Mouse (Mus musculus) heart, postnatal 0 days (tissue): ENCODE results near the gene Rrnad1. TPM values are rescaled to one million over a fixed set of nuclear protein-coding genes. Genes with fewer than 3 reads are reported as not detected.

ENCODE experiments used
- ATAC-seq: fragments of 200-750 bp; cut with Nextera tagmentation; 2 replicates; pipeline ENCODE4 v1.8.0; 2017; ENCODE audit warnings: low read depth, moderate number of reproducible peaks, moderate library complexity; ENCODE audit not compliant: insufficient read depth
- DNase-seq: peaks from one replicate; pipeline ENCODE4 v3.0.0-alpha.2; 2016; ENCODE audit warnings: low spot score
- H3K27ac ChIP-seq: fragments of 300-500 bp; sonication (generic); 2 replicates; pipeline ENCODE4 v1.5.1; 2014; ENCODE audit warnings: low read depth, mild to moderate bottlenecking
- H3K27me3 ChIP-seq: fragments of 300-500 bp; sonication (generic); 2 replicates; pipeline ENCODE4 v1.6.1; 2014; ENCODE audit warnings: low read length, mixed read lengths; ENCODE audit not compliant: control insufficient read depth, insufficient read depth
- H3K36me3 ChIP-seq: fragments of 300-500 bp; sonication (generic); replicated peaks from 2 replicates; pipeline ENCODE4 v1.6.1; 2014; ENCODE audit warnings: low read length, mixed read lengths; ENCODE audit not compliant: control insufficient read depth, insufficient read depth
- H3K4me1 ChIP-seq: fragments of 300-500 bp; sonication (generic); 2 replicates; pipeline ENCODE4 v1.6.1; 2014; ENCODE audit warnings: antibody characterized with exemption; ENCODE audit not compliant: control insufficient read depth, insufficient read depth
- H3K4me2 ChIP-seq: fragments of 300-500 bp; sonication (generic); 2 replicates; pipeline ENCODE4 v1.6.1; 2014; ENCODE audit warnings: low read depth, mild to moderate bottlenecking, low read length, moderate library complexity
- H3K4me3 ChIP-seq: fragments of 300-500 bp; sonication (generic); 2 replicates; pipeline ENCODE4 v1.5.1; 2014; ENCODE audit warnings: low read depth, low read length
- H3K9ac ChIP-seq: fragments of 300-500 bp; sonication (generic); replicated peaks from 2 replicates; pipeline ENCODE4 v1.6.1; 2014; ENCODE audit warnings: low read depth, low read length, mixed read lengths
- H3K9me3 ChIP-seq: fragments of 300-500 bp; sonication (generic); replicated peaks from 2 replicates; pipeline ENCODE4 v1.6.1; 2016; ENCODE audit warnings: low read length; ENCODE audit not compliant: control insufficient read depth
- CTCF ChIP-seq: IDR thresholded peaks from 2 replicates; pipeline ENCODE4 v1.5.1; 2016; ENCODE audit warnings: antibody characterized with exemption, control low read depth, low read depth
- EP300 ChIP-seq: IDR thresholded peaks from 2 replicates; pipeline ENCODE4 v1.6.1; 2016; ENCODE audit warnings: antibody characterized with exemption, low read depth
- WGBS: fragments of 180-500 bp; shearing (Covaris S2); extraction: QIAGEN DNeasy Blood & Tissue Kit; methylation state at CpG from one replicate; pipeline ENCODE4 v1.1.7; 2014; 5-methylcytosine and 5-hydroxymethylcytosine counted together
- polyA plus RNA-seq: library from polyadenylated mRNA; unstranded; fragments of >200 nt; fragmentation: Nextera tagmentation; extraction: Ambion mirVana; gene quantifications from 2 replicates; pipeline ENCODE4 v1.2.1, GENCODE M21; 2015
- total RNA-seq: library from RNA; depleted of rRNA; stranded (reverse); fragments of >200 nt; gene quantifications from 2 replicates; pipeline ENCODE4 v1.2.3, GENCODE M21; 2014; ENCODE audit warnings: low replicate concordance

Gene Rrnad1
- total and polyA plus RNA-seq, 2 experiments from 2014 or later = 8.0 to 56.8 TPM

DNA sequence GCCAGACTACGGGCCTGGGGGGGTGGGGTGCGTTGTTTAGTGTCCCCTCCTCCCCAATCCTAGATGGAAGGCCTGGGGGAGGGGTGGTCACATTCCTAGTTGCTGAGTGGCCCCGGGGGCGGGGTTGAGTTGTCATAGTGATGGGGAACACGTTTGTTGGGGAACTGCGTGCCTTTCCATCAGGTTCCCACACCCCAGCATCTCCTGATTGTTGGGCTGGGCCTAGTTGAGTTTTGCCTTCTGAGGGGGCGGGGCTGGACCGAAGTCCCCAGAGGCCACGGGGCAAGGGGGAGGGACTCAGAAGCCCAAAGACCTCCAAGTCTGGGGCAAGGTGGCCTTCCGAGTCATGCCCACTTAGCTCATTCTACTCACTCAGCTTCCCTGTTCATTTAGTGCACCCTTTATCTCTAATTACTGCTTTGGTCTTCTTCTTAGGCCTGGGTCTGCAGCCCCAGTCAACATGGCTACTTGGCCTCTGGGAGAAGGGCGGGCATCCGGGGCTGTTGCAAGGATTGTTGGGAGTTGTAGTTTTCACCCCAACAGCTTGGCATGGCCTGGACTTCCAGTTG is 19.9 kb downstream of the Rrnad1 start:
- H3K36me3 ChIP-seq = peaks cover 28% of the 10 kb centered on the region
- TF ChIP-seq EP300 = no peak
- no peak for TF ChIP-seq CTCF
- peak overlapping the region; percentile 96 for H3K27ac ChIP-seq
- H3K4me2 ChIP-seq = peak overlapping the region; percentile 52
- peak overlapping the region; percentile 44; the same call in 1 of the 2 replicates for H3K9ac ChIP-seq
- 12% methylated on average over 12 of the region's 12 CpGs for WGBS
- peaks cover 36% of the 10 kb centered on the region for H3K4me1 ChIP-seq
- H3K27me3 ChIP-seq = no peaks in the 10 kb centered on the region
- H3K4me3 ChIP-seq = peak overlapping the region; percentile 55
- H3K9me3 ChIP-seq = no peaks in the 10 kb centered on the region
- ATAC-seq = peak; percentile 22
- DNase-seq = peak; percentile 79

- WGBS = 12% methylated on average over 4 of the region's 4 CpGs
- Histone ChIP-seq H3K36me3 (peaks cover 21% of the 10 kb centered on the region), H3K4me1 (peaks cover 36% of the 10 kb centered on the region), H3K27ac (peak overlapping the region; percentile 96), H3K9me3 (no peaks in the 10 kb centered on the region), H3K4me2 (peak overlapping the region; percentile 52), H3K4me3 (peak overlapping the region; percentile 55; the same call in 1 of the 2 replicates), H3K27me3 (no peaks in the 10 kb centered on the region), H3K9ac (peak overlapping the region; percentile 44; the same call in 1 of the 2 replicates)
- TF ChIP-seq EP300 (no peak), CTCF (no peak)
- ATAC-seq (no peak), DNase-seq (no peak)
Observed at GRCm38 (mm10) chr3:87909874-87910273, 20.6 kb downstream of the Rrnad1 start.

DNA sequence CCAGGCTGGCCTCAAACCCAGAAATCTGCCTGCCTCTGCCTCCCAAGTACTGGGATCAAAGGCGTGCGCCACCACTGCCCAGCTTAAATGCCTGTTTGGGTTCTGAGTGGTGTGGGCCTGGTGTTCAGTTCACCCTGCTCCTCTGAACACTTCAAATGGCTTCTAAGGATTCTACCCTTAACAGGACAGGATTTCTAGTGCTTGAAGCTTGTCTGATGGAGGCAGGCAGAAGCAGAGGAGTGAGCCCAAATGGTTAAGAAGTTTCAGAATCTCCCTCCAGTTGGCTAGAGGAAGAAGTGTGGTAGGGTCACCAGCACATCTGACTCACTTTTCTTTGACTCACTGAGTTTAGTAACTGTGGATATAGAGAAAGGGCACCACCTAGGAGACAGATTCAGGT is 21.1 kb downstream of the Rrnad1 start:
- WGBS = 87% methylated on average over 2 of the region's 2 CpGs
- H3K36me3 ChIP-seq = peaks cover 16% of the 10 kb centered on the region
- DNase-seq (no peak), ATAC-seq (no peak)
- no peak overlapping the region for H3K4me3 ChIP-seq
- no peak overlapping the region for H3K9ac ChIP-seq
- H3K4me2 ChIP-seq = peak overlapping the region; percentile 52; the same call in 1 of the 2 replicates
- H3K27me3 ChIP-seq = no peaks in the 10 kb centered on the region
- H3K4me1 ChIP-seq = peaks cover 36% of the 10 kb centered on the region
- H3K27ac ChIP-seq = peak overlapping the region; percentile 96
- TF ChIP-seq EP300 (no peak), CTCF (no peak)
- no peaks in the 10 kb centered on the region for H3K9me3 ChIP-seq

DNA sequence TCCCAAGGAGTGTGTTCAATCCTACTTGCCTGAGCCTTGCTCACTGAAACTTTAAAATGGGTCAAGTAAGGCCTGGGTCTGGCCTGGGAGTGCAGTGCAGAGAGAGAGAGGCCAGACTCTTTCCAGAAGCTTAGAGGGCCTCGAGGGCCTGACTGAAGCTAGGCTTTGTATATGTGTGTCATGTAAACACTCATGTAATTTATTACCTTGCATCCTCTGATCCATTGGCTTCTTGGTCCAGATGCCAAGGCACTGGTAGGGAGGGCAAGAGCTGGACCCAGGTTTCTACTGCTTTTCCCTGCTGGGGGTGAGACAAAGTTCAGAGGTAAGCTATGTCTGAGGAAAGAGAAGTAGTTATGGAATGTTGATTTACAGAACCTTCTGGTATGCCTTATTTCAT is 22.6 kb downstream of the Rrnad1 start:
- H3K4me2 ChIP-seq = peak overlapping the region; percentile 78
- peak overlapping the region; percentile 94 for H3K9ac ChIP-seq
- 0% methylated on average over 1 of the region's 1 CpGs for whole genome bisulfite sequencing
- peak overlapping the region; percentile 96 for H3K4me3 ChIP-seq
- H3K36me3 ChIP-seq = 0 out of 2 replicates have a peak, but pooled peaks cover 1% of the 10 kb centered on the region
- H3K27me3 ChIP-seq = no peaks in the 10 kb centered on the region
- ATAC-seq = no peak
- TF ChIP-seq EP300 (no peak), CTCF (no peak)
- H3K4me1 ChIP-seq = peaks cover 36% of the 10 kb centered on the region
- no peaks in the 10 kb centered on the region for H3K9me3 ChIP-seq
- no peak for DNase-seq
- H3K27ac ChIP-seq = peak overlapping the region; percentile 96

- H3K36me3 ChIP-seq = no peaks in the 10 kb centered on the region
- TF ChIP-seq EP300 (no peak), CTCF (no peak)
- H3K27me3 ChIP-seq = no peaks in the 10 kb centered on the region
- H3K9me3 ChIP-seq = no peaks in the 10 kb centered on the region
- ATAC-seq = no peak
- H3K4me3 ChIP-seq = peak overlapping the region; percentile 96
- H3K27ac ChIP-seq = peak overlapping the region; percentile 96
- H3K4me2 ChIP-seq = peak overlapping the region; percentile 78
- WGBS = under 1% methylated on average over 27 of the region's 27 CpGs
- DNase-seq = no peak
- peaks cover 36% of the 10 kb centered on the region for H3K4me1 ChIP-seq
- peak overlapping the region; percentile 94 for H3K9ac ChIP-seq
Observed at GRCm38 (mm10) chr3:87906981-87907857, 23.3 kb downstream of the Rrnad1 start.
